Mouse (Mus musculus) natural killer cell, adult 2 months (primary cell): ENCODE results near the gene Dnmt3b.
"Not testable (repeated sequence)": the region's sequence is repeated elsewhere in the genome, so short reads cannot be mapped to it uniquely, and the experiment has no call there.

Source experiments
- DNase-seq, 2 experiments: peaks; one replicate each; pipeline ENCODE4 v3.0.0; 2022; ENCODE audit warnings: low spot score in 2 of 2

The Dnmt3b gene

GRCm38 (mm10) chr2:153633259-153633658 lies 16.0 kb upstream of the Dnmt3b start:
- no peak for DNase-seq

GRCm38 (mm10) chr2:153638977-153639680 lies 10.1 kb upstream of the Dnmt3b start:
- no peak for DNase-seq

GRCm38 (mm10) chr2:153642496-153642895 lies 6.8 kb upstream of the Dnmt3b start:
- DNase-seq, result no peak

- no peak for DNase-seq
These were observed 6.3 kb upstream of the Dnmt3b start for GRCm38 (mm10) chr2:153642999-153643398.

GRCm38 (mm10) chr2:153648773-153649297 lies 415 bp upstream of the Dnmt3b start:
- no peak for DNase-seq

GRCm38 (mm10) chr2:153650014-153650687 lies 901 bp downstream of the Dnmt3b start:
- peak in 1 of 2 experiments; percentile 8 for DNase-seq

GRCm38 (mm10) chr2:153651681-153652080 lies 2.4 kb downstream of the Dnmt3b start:
- DNase-seq, result no peak

- DNase-seq, result not testable (repeated sequence)
These were observed 8.4 kb downstream of the Dnmt3b start for GRCm38 (mm10) chr2:153657659-153658058.

GRCm38 (mm10) chr2:153660616-153661015 lies 11.4 kb downstream of the Dnmt3b start:
- DNase-seq, result no peak

- DNase-seq, result no peak
These were observed 16.2 kb downstream of the Dnmt3b start for GRCm38 (mm10) chr2:153665401-153665800.

GRCm38 (mm10) chr2:153668754-153669376 lies 19.6 kb downstream of the Dnmt3b start:
- no peak for DNase-seq

GRCm38 (mm10) chr2:153670111-153670510 lies 20.9 kb downstream of the Dnmt3b start:
- DNase-seq, result no peak

GRCm38 (mm10) chr2:153672619-153673018 lies 23.4 kb downstream of the Dnmt3b start:
- no peak for DNase-seq

- DNase-seq, result not testable (repeated sequence)
These were observed 26.1 kb downstream of the Dnmt3b start for GRCm38 (mm10) chr2:153675364-153675763.

- no peak for DNase-seq
These were observed 27.7 kb downstream of the Dnmt3b start for GRCm38 (mm10) chr2:153676944-153677343.

- no peak for DNase-seq
These were observed 28.3 kb downstream of the Dnmt3b start for GRCm38 (mm10) chr2:153677550-153677949.

- no peak for DNase-seq
These were observed 30.7 kb downstream of the Dnmt3b start for GRCm38 (mm10) chr2:153679959-153680358.

GRCm38 (mm10) chr2:153693413-153693812 lies 44.2 kb downstream of the Dnmt3b start:
- not testable (repeated sequence) for DNase-seq

GRCm38 (mm10) chr2:153694462-153695085 lies 45.3 kb downstream of the Dnmt3b start:
- DNase-seq, result peak; percentile 52 to 69

GRCm38 (mm10) chr2:153696352-153696751 lies 47.1 kb downstream of the Dnmt3b start, which contains the start of gene Dnmt3c:
Gene Dnmt3c, plus strand, starts transcription at chr2:153696652.
- DNase-seq, result no peak

GRCm38 (mm10) chr2:153703389-153703788 lies 54.1 kb downstream of the Dnmt3b start:
- no peak for DNase-seq
